Mouse (Mus musculus) layer of hippocampus, postnatal 25 days (tissue): ENCODE measurements around the gene Cyba. TPM values are rescaled to one million over a fixed set of nuclear protein-coding genes. Genes with fewer than 3 reads are reported as not detected.
A peak's percentile ranks its signal among the peaks of the same experiment; 100 is the strongest.

Experiments
- DNase-seq, 2 experiments: peaks; one replicate each; pipeline ENCODE4 v3.0.0; 2022; ENCODE audit warnings: mixed read lengths in 2 of 2, low spot score in 1 of 2; ENCODE audit errors: extremely low spot score in 1 of 2
- total RNA-seq, 2 experiments: library from RNA; stranded (reverse); gene quantifications; 2 replicates each; pipeline ENCODE4 v1.2.3; 2021

Gene Cyba
- 10 to 100 TPM in 1 of 2 experiments, 1 to 10 TPM in 1; 8.9 to 10.3 TPM for total RNA-seq

- DNase-seq = no peak
These were observed at the start of gene Cyba for GRCm38 (mm10) chr8:122432443-122433268. TSS of gene Cyba (minus strand) at chr8:122432930.

GRCm38 (mm10) chr8:122482448-122482847 lies 49.7 kb upstream of the Cyba start:
- no peak for DNase-seq

- peak; percentile 94 to 97 for DNase-seq
These were observed 43.0 kb upstream of the Cyba start, which contains the start of the genes Rnf166 and Ctu2 for GRCm38 (mm10) chr8:122475580-122476320. TSS of gene Rnf166 (minus strand) at chr8:122476064. TSS of gene Ctu2 (plus strand) at chr8:122476143.

- DNase-seq = peak in 1 of 2 experiments; percentile 16
These were observed 42.3 kb upstream of the Cyba start for GRCm38 (mm10) chr8:122474951-122475560.

- no peak for DNase-seq
These were observed 41.2 kb upstream of the Cyba start for GRCm38 (mm10) chr8:122473911-122474421.

- no peak for DNase-seq
These were observed 38.0 kb upstream of the Cyba start for GRCm38 (mm10) chr8:122470691-122471090.

GRCm38 (mm10) chr8:122469965-122470364 lies 37.2 kb upstream of the Cyba start:
- DNase-seq = no peak

- DNase-seq = no peak
These were observed 36.7 kb upstream of the Cyba start for GRCm38 (mm10) chr8:122469407-122469806.

GRCm38 (mm10) chr8:122467816-122468215 lies 35.1 kb upstream of the Cyba start:
- DNase-seq = no peak

GRCm38 (mm10) chr8:122464985-122465384 lies 32.3 kb upstream of the Cyba start:
- DNase-seq = no peak

- DNase-seq = no peak
These were observed 31.2 kb upstream of the Cyba start for GRCm38 (mm10) chr8:122463651-122464640.

- no peak for DNase-seq
These were observed 29.8 kb upstream of the Cyba start for GRCm38 (mm10) chr8:122462510-122462909.

- no peak for DNase-seq
These were observed 28.9 kb upstream of the Cyba start for GRCm38 (mm10) chr8:122461473-122462148.

GRCm38 (mm10) chr8:122460524-122461472 lies 28.1 kb upstream of the Cyba start, which contains the start of gene Snai3:
TSS of gene Snai3 (minus strand) at chr8:122460733.
- DNase-seq = no peak

GRCm38 (mm10) chr8:122459990-122460389 lies 27.3 kb upstream of the Cyba start:
- DNase-seq = no peak

GRCm38 (mm10) chr8:122459218-122459900 lies 26.6 kb upstream of the Cyba start:
- DNase-seq = peak in 1 of 2 experiments; percentile 29

GRCm38 (mm10) chr8:122457171-122457570 lies 24.4 kb upstream of the Cyba start:
- no peak for DNase-seq
